35 mouse cellular contexts compared by ENCODE assay signal in genomic region chr14:57699016-57699415, GRCm38 (mm10). TPM values are rescaled to one million over a fixed set of nuclear protein-coding genes. Genes with fewer than 3 reads are reported as not detected.
"Had no signal": no experiment of that assay in that cellular context is flagged by ENCODE, and none has a peak within 500 bp of the region (broad histone marks: within the 10 kb centered on the region; RNA-seq: fewer than 3 reads in every experiment).

No protein-coding gene starts in this region.

- DNase-seq: cerebellum, adult 8-10 months; cerebellum, adult 9-10 months; cerebellum, adult 9-11 months; cerebellum, postnatal 10 days; cerebellum, postnatal 14 days; cerebellum, postnatal 25 days; cerebellum, postnatal 36 days; embryo, embryonic 11 days; forebrain, postnatal 0 days; gastrocnemius, adult 2 months; gastrocnemius, postnatal 10 days; gastrocnemius, postnatal 14 days; gastrocnemius, postnatal 25 days; gastrocnemius, postnatal 36 days; heart, adult 18-20 months; heart, adult 2 months had no signal

- H3K9me3 ChIP-seq: embryonic facial prominence, embryonic 10.5 days; embryonic facial prominence, embryonic 12.5 days; embryonic facial prominence, embryonic 13.5 days; embryonic facial prominence, embryonic 15.5 days; forebrain, embryonic 10.5 days; forebrain, embryonic 12.5 days; forebrain, embryonic 13.5 days; forebrain, embryonic 15.5 days had no signal

- H3K4me3 ChIP-seq: embryonic facial prominence, embryonic 10.5 days; embryonic facial prominence, embryonic 12.5 days; embryonic facial prominence, embryonic 13.5 days; embryonic facial prominence, embryonic 15.5 days; erythroblast, embryonic 14.5 days; forebrain, embryonic 10.5 days; forebrain, embryonic 12.5 days; forebrain, embryonic 13.5 days; forebrain, embryonic 15.5 days; gastrocnemius, adult 2 months; heart, adult 2 months had no signal

- H3K27ac ChIP-seq: embryonic facial prominence, embryonic 10.5 days; embryonic facial prominence, embryonic 12.5 days; embryonic facial prominence, embryonic 13.5 days; embryonic facial prominence, embryonic 15.5 days; forebrain, embryonic 10.5 days; forebrain, embryonic 12.5 days; forebrain, embryonic 13.5 days; forebrain, embryonic 15.5 days; gastrocnemius, adult 2 months; heart, adult 2 months had no signal

- H3K4me1 ChIP-seq: embryonic facial prominence, embryonic 15.5 days had no signal

- H3K27me3 ChIP-seq: embryonic facial prominence, embryonic 12.5 days; embryonic facial prominence, embryonic 13.5 days; embryonic facial prominence, embryonic 15.5 days; forebrain, embryonic 12.5 days; forebrain, embryonic 13.5 days; forebrain, embryonic 15.5 days had no signal

RNA-seq across cellular contexts. Expression of gene Gm49361, which starts 46.9 kb away (rescaled TPM):
- total RNA-seq: common myeloid progenitor, adult 5-6 weeks; forebrain, postnatal 0 days; gastrocnemius, adult 2 months; gastrocnemius, postnatal 10 days; granulocyte monocyte progenitor cell, adult 5-6 weeks had no signal
- polyA plus RNA-seq: cortical plate, adult 2 months; embryonic facial prominence, embryonic 10.5 days; embryonic facial prominence, embryonic 11.5 days; embryonic facial prominence, embryonic 12.5 days; embryonic facial prominence, embryonic 13.5 days; embryonic facial prominence, embryonic 14.5 days; embryonic facial prominence, embryonic 15.5 days; forebrain, embryonic 10.5 days; forebrain, embryonic 11.5 days; forebrain, embryonic 12.5 days; forebrain, embryonic 13.5 days; forebrain, embryonic 14.5 days; forebrain, embryonic 15.5 days; forebrain, embryonic 16.5 days; forebrain, postnatal 0 days; frontal cortex, adult 2 months; gonadal fat pad, adult 2 months; heart, adult 2 months had no signal
